ENCODE assay signal across 9 mouse cellular contexts in the genomic region with DNA sequence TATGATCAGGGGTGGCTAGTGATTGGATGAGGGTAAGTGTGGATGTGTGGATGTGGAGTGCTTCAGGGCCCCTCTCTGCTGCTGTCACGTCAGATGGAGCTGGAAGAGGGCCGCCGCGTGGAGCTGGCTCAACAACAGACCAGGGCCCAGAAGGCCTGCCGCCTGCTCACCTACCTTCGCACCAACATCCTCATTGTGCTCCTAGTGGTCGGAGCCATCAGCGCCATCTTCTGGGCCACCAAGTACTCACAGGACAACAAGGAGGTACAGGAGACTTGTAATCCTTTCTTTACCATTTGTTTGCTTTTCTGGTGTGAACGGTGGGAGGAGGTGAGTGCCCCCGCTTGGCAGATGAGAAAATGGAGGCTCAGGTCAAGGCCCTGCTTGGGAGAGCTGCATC. TPM values are rescaled to one million over a fixed set of nuclear protein-coding genes. Genes with fewer than 3 reads are reported as not detected.
DNase-seq lines count a peak whose midpoint lies in the region; ATAC-seq and TF ChIP-seq lines count a peak whose summit lies in the region.
"Had no signal": no experiment of that assay in that cellular context is flagged by ENCODE, and none has a peak within 500 bp of the region (broad histone marks: within the 10 kb centered on the region; RNA-seq: fewer than 3 reads in every experiment).

No protein-coding gene starts in this region.

- no peak overlapping the region for H3K4me3 ChIP-seq in hindbrain, embryonic 10.5 days
- no peak overlapping the region for H3K4me3 ChIP-seq in hindbrain, embryonic 12.5 days
- H3K4me3 ChIP-seq in CH12.LX (replicated peaks in 1 of 3; ENCODE audit: low read depth in 2 of 3, low read length in 2 of 3, poor library complexity in 1 of 3), result no peak overlapping the region
- H3K4me3 ChIP-seq in heart, postnatal 0 days (ENCODE audit: low read depth, low read length), result no peak overlapping the region
- H3K4me3 ChIP-seq: embryonic facial prominence, embryonic 12.5 days had no signal

- peaks cover 59% of the 10 kb centered on the region for H3K27me3 ChIP-seq in hindbrain, embryonic 10.5 days (ENCODE audit: insufficient read depth, poor library complexity, severe bottlenecking)
- peaks cover 51% of the 10 kb centered on the region for H3K27me3 ChIP-seq in hindbrain, embryonic 12.5 days
- no peaks in the 10 kb centered on the region for H3K27me3 ChIP-seq in CH12.LX (replicated peaks)
- 0 out of 2 replicates have a peak, but pooled peaks cover 3% of the 10 kb centered on the region for H3K27me3 ChIP-seq in heart, postnatal 0 days (ENCODE audit: control insufficient read depth, insufficient read depth, low read length)

- peak; percentile 67 for DNase-seq in hindbrain, embryonic 10.5 days (ENCODE audit: low spot score)
- DNase-seq in CH12.LX (ENCODE audit: extremely low read depth) (peak; percentile 89), liver (peak; percentile 79)
- peak; percentile 33 for DNase-seq in c-Kit-positive CD71-positive TER-119-negative erythroid progenitor cells, embryonic 14.5 days (ENCODE audit: low read depth)
- peak; percentile 52 for DNase-seq in heart, postnatal 0 days (ENCODE audit: low spot score)
- DNase-seq in c-Kit-positive CD71-positive TER-119-positive erythroid progenitor cells, embryonic 14.5 days (ENCODE audit: low spot score), result no peak

- no peak overlapping the region for H3K4me2 ChIP-seq in hindbrain, embryonic 12.5 days (replicated peaks)
- H3K4me2 ChIP-seq in CH12.LX (ENCODE audit: insufficient read depth, low read depth, poor library complexity, severe bottlenecking), result no peak overlapping the region
- H3K4me2 ChIP-seq in heart, postnatal 0 days (ENCODE audit: low read depth, low read length), result no peak overlapping the region
- H3K4me2 ChIP-seq: embryonic facial prominence, embryonic 12.5 days had no signal

- no peak for TF ChIP-seq EP300 in CH12.LX (IDR thresholded peaks at IDR 0.05; ENCODE audit: low read length)
- no peak for TF ChIP-seq EP300 in heart, postnatal 0 days (IDR thresholded peaks at IDR 0.05; ENCODE audit: low read depth)

- TF ChIP-seq CTCF in CH12.LX (conservative IDR thresholded peaks at IDR 0.05 in 1 of 2, IDR thresholded peaks at IDR 0.05 in 1 of 2; ENCODE audit: low read depth in 2 of 2, low read length in 2 of 2), result peak; percentile 29 to 91; a peak in 3 of 4 replicates
- peak; percentile 80 for TF ChIP-seq CTCF in heart, postnatal 0 days (IDR thresholded peaks at IDR 0.05; ENCODE audit: low read depth)

- H3K79me2 ChIP-seq in CH12.LX (replicated peaks; ENCODE audit: control insufficient read depth, extremely low read depth, insufficient read depth, poor library complexity, severe bottlenecking), result no peaks in the 10 kb centered on the region

- H3K36me3 ChIP-seq in hindbrain, embryonic 10.5 days, result no peaks in the 10 kb centered on the region
- no peaks in the 10 kb centered on the region for H3K36me3 ChIP-seq in hindbrain, embryonic 12.5 days
- H3K36me3 ChIP-seq in CH12.LX (replicated peaks in 1 of 2; ENCODE audit: control insufficient read depth in 1 of 2, insufficient read depth in 1 of 2, low read length in 1 of 2), result peaks cover 0 to 39% of the 10 kb centered on the region in 2 experiments
- H3K36me3 ChIP-seq in heart, postnatal 0 days (replicated peaks; ENCODE audit: control insufficient read depth, insufficient read depth, low read length), result no peaks in the 10 kb centered on the region
- H3K36me3 ChIP-seq: embryonic facial prominence, embryonic 12.5 days had no signal

- ATAC-seq in hindbrain, embryonic 12.5 days (ENCODE audit: low FRiP score), result no peak
- no peak for ATAC-seq in heart, postnatal 0 days (ENCODE audit: insufficient read depth, low read depth)
- ATAC-seq in neutrophil, adult 5-6 weeks (ENCODE audit: extremely low read depth, insufficient number of reproducible peaks, low FRiP score, poor library complexity, severe bottlenecking), result peak; percentile 56

- H3K9ac ChIP-seq in hindbrain, embryonic 12.5 days, result no peak overlapping the region
- no peak overlapping the region for H3K9ac ChIP-seq in CH12.LX (ENCODE audit: insufficient read depth, low read depth)
- no peak overlapping the region for H3K9ac ChIP-seq in heart, postnatal 0 days (replicated peaks; ENCODE audit: low read depth, low read length)
- H3K9ac ChIP-seq: embryonic facial prominence, embryonic 12.5 days had no signal

- peak; percentile 41; the same call in 1 of the 2 replicates for TF ChIP-seq POLR2A in CH12.LX (IDR thresholded peaks at IDR 0.05; ENCODE audit: low read depth, low read length)

- WGBS in hindbrain, embryonic 10.5 days, result 12% methylated on average over 10 of the region's 10 CpGs
- WGBS in hindbrain, embryonic 12.5 days, result 8% methylated on average over 10 of the region's 10 CpGs
- 12% methylated on average over 10 of the region's 10 CpGs for WGBS in heart, postnatal 0 days

- no peaks in the 10 kb centered on the region for H3K9me3 ChIP-seq in hindbrain, embryonic 10.5 days
- no peaks in the 10 kb centered on the region for H3K9me3 ChIP-seq in hindbrain, embryonic 12.5 days (replicated peaks)
- no peaks in the 10 kb centered on the region for H3K9me3 ChIP-seq in CH12.LX (replicated peaks; ENCODE audit: low read length)
- H3K9me3 ChIP-seq in heart, postnatal 0 days (replicated peaks; ENCODE audit: control insufficient read depth, low read length), result no peaks in the 10 kb centered on the region
- H3K9me3 ChIP-seq: embryonic facial prominence, embryonic 12.5 days had no signal

- in situ Hi-C loops in CH12.LX (cut with MboI; ENCODE audit: low pct_ligation_motif_present, low pct_unique_long_range_greater_than_20kb, low sequenced_read_pairs), result no loop called here

- dilution Hi-C loops in CH12.LX (cut with MboI; ENCODE audit: extremely low pct_ligation_motif_present, extremely low pct_unique_long_range_greater_than_20kb, low sequenced_read_pairs), result no loop called here

- TF ChIP-seq RAD21 in CH12.LX (IDR thresholded peaks at IDR 0.05; ENCODE audit: low read depth, low read length), result peak; percentile 75

- H3K4me1 ChIP-seq in hindbrain, embryonic 10.5 days (replicated peaks), result peaks cover 39% of the 10 kb centered on the region
- peaks cover 34% of the 10 kb centered on the region for H3K4me1 ChIP-seq in hindbrain, embryonic 12.5 days
- H3K4me1 ChIP-seq in CH12.LX (ENCODE audit: control insufficient read depth in 1 of 2, insufficient read depth in 2 of 2), result peaks cover 12 to 48% of the 10 kb centered on the region in 2 experiments
- peaks cover 14% of the 10 kb centered on the region for H3K4me1 ChIP-seq in heart, postnatal 0 days (ENCODE audit: control insufficient read depth, insufficient read depth)

- no peak overlapping the region for H3K27ac ChIP-seq in hindbrain, embryonic 10.5 days
- no peak overlapping the region for H3K27ac ChIP-seq in hindbrain, embryonic 12.5 days
- no peak overlapping the region for H3K27ac ChIP-seq in CH12.LX (ENCODE audit: insufficient read depth, low read depth)
- no peak overlapping the region for H3K27ac ChIP-seq in heart, postnatal 0 days (ENCODE audit: low read depth)
- H3K27ac ChIP-seq: embryonic facial prominence, embryonic 12.5 days had no signal

RNA-seq across cellular contexts. Expression of gene Tmc6, which starts 4.3 kb away (rescaled TPM):
- 13.3 and 17.9 TPM in 2 replicates for polyA plus RNA-seq in hindbrain, embryonic 10.5 days (2016; fragmentation: Nextera tagmentation; extraction: Ambion mirVana)
- 9.2 and 11.3 TPM in 2 replicates for polyA plus RNA-seq in hindbrain, embryonic 12.5 days (2016; fragmentation: Nextera tagmentation; extraction: Ambion mirVana)
- 24.8 and 26.8 TPM in 2 replicates for total RNA-seq in CH12.LX (2012; rRNA removed)
- total RNA-seq in CH12.LX (2014; rRNA removed), result 16.3 and 16.8 TPM in 2 replicates
- polyA plus RNA-seq in CH12.LX (2012; ENCODE audit: insufficient read length, low read depth), result 28.4 and 30.0 TPM in 2 replicates
- 23.4 and 31.8 TPM in 2 replicates for total RNA-seq in heart, postnatal 0 days (2014; rRNA removed; ENCODE audit: low replicate concordance)
- 16.3 and 20.4 TPM in 2 replicates for polyA plus RNA-seq in heart, postnatal 0 days (2015; fragmentation: Nextera tagmentation; extraction: Ambion mirVana)
- total RNA-seq in neutrophil, adult 5-6 weeks (2017), result 73.8 and 95.0 TPM in 2 replicates

RNA-seq across cellular contexts. Expression of gene Tmc8, which starts 4.4 kb away (rescaled TPM):
- 1.5 TPM in 2 replicates for polyA plus RNA-seq in hindbrain, embryonic 10.5 days (2016; fragmentation: Nextera tagmentation; extraction: Ambion mirVana)
- 1.2 and 2.0 TPM in 2 replicates for polyA plus RNA-seq in hindbrain, embryonic 12.5 days (2016; fragmentation: Nextera tagmentation; extraction: Ambion mirVana)
- 4.0 and 6.1 TPM in 2 replicates for total RNA-seq in CH12.LX (2012; rRNA removed)
- total RNA-seq in CH12.LX (2014; rRNA removed), result 1.4 and 2.2 TPM in 2 replicates
- polyA plus RNA-seq in CH12.LX (2012; ENCODE audit: insufficient read length, low read depth), result 8.8 and 9.8 TPM in 2 replicates
- total RNA-seq in heart, postnatal 0 days (2014; rRNA removed; ENCODE audit: low replicate concordance), result 2.6 and 8.7 TPM in 2 replicates
- 1.4 and 2.3 TPM in 2 replicates for polyA plus RNA-seq in heart, postnatal 0 days (2015; fragmentation: Nextera tagmentation; extraction: Ambion mirVana)
- 21.6 and 23.1 TPM in 2 replicates for total RNA-seq in neutrophil, adult 5-6 weeks (2017)

RNA-seq across cellular contexts. Expression of gene 6030468B19Rik, which starts 11.2 kb away (rescaled TPM):
- polyA plus RNA-seq in hindbrain, embryonic 10.5 days (2016; fragmentation: Nextera tagmentation; extraction: Ambion mirVana), result 1.2 and 2.2 TPM in 2 replicates
- polyA plus RNA-seq in hindbrain, embryonic 12.5 days (2016; fragmentation: Nextera tagmentation; extraction: Ambion mirVana), result 0.29 and 0.67 TPM in 2 replicates
- 0.46 and 0.93 TPM in 2 replicates for total RNA-seq in CH12.LX (2012; rRNA removed)
- total RNA-seq in CH12.LX (2014; rRNA removed), result 1.3 and 1.5 TPM in 2 replicates
- polyA plus RNA-seq in CH12.LX (2012; ENCODE audit: insufficient read length, low read depth), result 1.4 and 1.7 TPM in 2 replicates
- total RNA-seq in heart, postnatal 0 days (2014; rRNA removed; ENCODE audit: low replicate concordance), result not detected in 2 replicates
- not detected in 2 replicates for polyA plus RNA-seq in heart, postnatal 0 days (2015; fragmentation: Nextera tagmentation; extraction: Ambion mirVana)
- 0.58 and 0.86 TPM in 2 replicates for total RNA-seq in neutrophil, adult 5-6 weeks (2017)

RNA-seq across cellular contexts. Expression of gene Gm20708, which starts 23.2 kb away (rescaled TPM):
- polyA plus RNA-seq in hindbrain, embryonic 10.5 days (2016; fragmentation: Nextera tagmentation; extraction: Ambion mirVana), result 0.30 and 0.31 TPM in 2 replicates
- 0.47 and 0.50 TPM in 2 replicates for polyA plus RNA-seq in hindbrain, embryonic 12.5 days (2016; fragmentation: Nextera tagmentation; extraction: Ambion mirVana)
- total RNA-seq in CH12.LX (2012; rRNA removed), result 0.59 and 1.0 TPM in 2 replicates
- 0.50 TPM in 1 of 2 replicates, not detected in the other for total RNA-seq in CH12.LX (2014; rRNA removed)
- polyA plus RNA-seq in CH12.LX (2012; ENCODE audit: insufficient read length, low read depth), result 0.80 and 1.6 TPM in 2 replicates
- total RNA-seq in heart, postnatal 0 days (2014; rRNA removed; ENCODE audit: low replicate concordance), result 2.6 TPM in 1 of 2 replicates, not detected in the other
- 0.52 and 0.68 TPM in 2 replicates for polyA plus RNA-seq in heart, postnatal 0 days (2015; fragmentation: Nextera tagmentation; extraction: Ambion mirVana)
- total RNA-seq in neutrophil, adult 5-6 weeks (2017), result 3.9 and 8.8 TPM in 2 replicates

RNA-seq across cellular contexts. Expression of gene Syngr2, which starts 23.2 kb away (rescaled TPM):
- polyA plus RNA-seq in hindbrain, embryonic 10.5 days (2016; fragmentation: Nextera tagmentation; extraction: Ambion mirVana), result 33.7 and 42.3 TPM in 2 replicates
- 24.2 and 24.4 TPM in 2 replicates for polyA plus RNA-seq in hindbrain, embryonic 12.5 days (2016; fragmentation: Nextera tagmentation; extraction: Ambion mirVana)
- total RNA-seq in CH12.LX (2012; rRNA removed) (362 and 409 TPM in 2 replicates), CH12.LX (2014; rRNA removed) (395 and 553 TPM in 2 replicates)
- 513 and 654 TPM in 2 replicates for polyA plus RNA-seq in CH12.LX (2012; ENCODE audit: insufficient read length, low read depth)
- 151 TPM in 2 replicates for total RNA-seq in heart, postnatal 0 days (2014; rRNA removed; ENCODE audit: low replicate concordance)
- 95.2 and 105 TPM in 2 replicates for polyA plus RNA-seq in heart, postnatal 0 days (2015; fragmentation: Nextera tagmentation; extraction: Ambion mirVana)
- total RNA-seq in neutrophil, adult 5-6 weeks (2017), result 80.2 and 108 TPM in 2 replicates
